Mouse (Mus musculus) induced T-regulatory cell, adult 2 months (primary cell): ENCODE measurements at regions not wholly inside any gene's neighbourhood (a gene's known extent, or its start where the extent isn't known, plus 50 kb on each side); places are given as distances from the start of the nearest gene placed in this dataset.

ENCODE experiments used
- DNase-seq: peaks from one replicate; pipeline ENCODE4 v3.0.0-alpha.2; 2012; ENCODE audit warnings: low read depth

GRCm38 (mm10) chr10:38516636-38517035 lies 304.9 kb downstream of the Rfpl4b start:
- DNase-seq = no peak
